Mouse (Mus musculus) lung, postnatal 0 days (tissue): ENCODE measurements at regions not wholly inside any gene's neighbourhood (a gene's known extent, or its start where the extent isn't known, plus 50 kb on each side); places are given as distances from the start of the nearest gene placed in this dataset.

ENCODE experiments used
- CTCF ChIP-seq: IDR thresholded peaks from 2 replicates; pipeline ENCODE4 v1.5.1; 2016; ENCODE audit warnings: antibody characterized with exemption, mild to moderate bottlenecking
- EP300 ChIP-seq: IDR thresholded peaks from 2 replicates; pipeline ENCODE4 v1.6.1; 2016; ENCODE audit warnings: antibody characterized with exemption, mild to moderate bottlenecking, control low read depth

- TF ChIP-seq CTCF = no peak
- no peak for TF ChIP-seq EP300
Measured at GRCm38 (mm10) chr10:56737073-56737472, 359.9 kb downstream of the Gja1 start.
